Mouse (Mus musculus) lung, embryonic 15.5 days (tissue): ENCODE results near the gene Hbp1. TPM values are rescaled to one million over a fixed set of nuclear protein-coding genes. Genes with fewer than 3 reads are reported as not detected.

Experiments used
- ATAC-seq: fragments of 200-750 bp; cut with Nextera tagmentation; 2 replicates; pipeline ENCODE4 v1.8.0; 2017; ENCODE audit warnings: moderate number of reproducible peaks, borderline replicate concordance; ENCODE audit not compliant: low FRiP score, low TSS enrichment; ENCODE audit errors: extremely low read depth
- H3K27ac ChIP-seq: fragments of 300-500 bp; sonication (generic); 2 replicates; pipeline ENCODE4 v1.5.1; 2015; ENCODE audit warnings: moderate library complexity, mild to moderate bottlenecking, inconsistent platforms
- H3K27me3 ChIP-seq: fragments of 300-500 bp; sonication (generic); 2 replicates; pipeline ENCODE4 v1.6.1; 2015; ENCODE audit warnings: inconsistent platforms
- H3K36me3 ChIP-seq: fragments of 300-500 bp; sonication (generic); 2 replicates; pipeline ENCODE4 v1.6.1; 2015; ENCODE audit warnings: inconsistent platforms
- H3K4me1 ChIP-seq: fragments of 300-500 bp; sonication (generic); 2 replicates; pipeline ENCODE4 v1.6.1; 2015; ENCODE audit warnings: inconsistent platforms
- H3K4me2 ChIP-seq: fragments of 300-500 bp; sonication (generic); 2 replicates; pipeline ENCODE4 v1.6.1; 2015; ENCODE audit warnings: inconsistent platforms, mild to moderate bottlenecking, moderate library complexity
- H3K4me3 ChIP-seq: fragments of 300-500 bp; sonication (generic); 2 replicates; pipeline ENCODE4 v1.5.1; 2015; ENCODE audit warnings: mild to moderate bottlenecking, inconsistent platforms
- H3K9ac ChIP-seq: fragments of 300-500 bp; sonication (generic); 2 replicates; pipeline ENCODE4 v1.6.1; 2015; ENCODE audit warnings: inconsistent platforms
- H3K9me3 ChIP-seq: fragments of 300-500 bp; sonication (generic); 2 replicates; pipeline ENCODE4 v1.6.1; 2016; ENCODE audit warnings: inconsistent platforms
- WGBS: fragments of 180-500 bp; shearing (Covaris S2); methylation state at CpG from one replicate; pipeline ENCODE4 v1.1.7; 2015; 5-methylcytosine and 5-hydroxymethylcytosine counted together
- polyA plus RNA-seq: library from polyadenylated mRNA; unstranded; fragments of >200 nt; fragmentation: Nextera tagmentation; extraction: Ambion mirVana; gene quantifications from 2 replicates; pipeline ENCODE4 v1.2.1, GENCODE M21; 2015

The Hbp1 gene
- polyA plus RNA-seq, 1 experiment from 2014 or later: 133 TPM

DNA sequence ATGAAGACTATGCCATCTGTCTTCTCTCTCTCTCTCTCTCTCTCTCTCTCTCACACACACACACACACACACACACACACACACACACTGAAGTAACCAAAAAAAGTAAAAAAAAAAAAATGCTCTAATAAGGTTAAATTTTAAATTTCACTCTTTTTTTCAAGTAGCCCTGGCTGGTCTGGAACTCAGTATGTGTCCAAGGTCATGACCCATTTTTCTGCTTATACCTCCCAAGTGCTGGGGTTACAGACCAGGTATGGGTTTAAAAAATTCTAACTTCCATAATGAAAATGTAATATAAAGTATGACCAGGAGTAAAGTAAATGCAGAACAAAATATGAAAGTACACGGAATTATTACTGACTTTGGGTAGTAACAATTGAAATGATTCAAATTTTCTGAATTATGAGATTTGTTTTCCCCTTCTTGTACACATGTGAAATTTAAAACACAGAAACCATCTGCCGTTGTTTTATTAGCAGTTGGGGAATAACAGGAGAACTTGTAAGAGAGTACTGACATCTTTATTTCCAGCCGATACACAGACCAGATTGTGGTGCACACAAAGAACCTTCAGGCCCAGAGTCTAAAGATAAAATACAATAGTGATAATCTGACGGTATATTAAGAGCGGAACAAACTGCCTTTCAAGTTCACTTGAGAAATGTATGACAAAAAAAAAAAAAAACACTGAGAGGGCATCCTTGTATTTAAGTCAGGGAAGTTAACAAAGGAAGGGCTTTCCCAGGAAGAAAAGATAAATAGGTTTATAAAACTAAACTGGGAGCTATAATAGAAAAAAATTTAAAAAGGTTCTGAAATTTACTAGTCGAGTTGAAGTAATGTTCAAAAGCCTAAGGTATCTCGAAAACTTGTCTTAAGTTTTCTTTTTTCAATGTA lies 2.0 kb downstream of the Hbp1 start:
- Histone ChIP-seq H3K4me3 (peak overlapping the region; percentile 85), H3K27me3 (no peaks in the 10 kb centered on the region), H3K27ac (peak overlapping the region; percentile 99), H3K36me3 (peaks cover 6% of the 10 kb centered on the region; the same call in 1 of the 2 replicates), H3K9me3 (no peaks in the 10 kb centered on the region), H3K4me2 (peak overlapping the region; percentile 55), H3K4me1 (0 out of 2 replicates have a peak, but pooled peaks cover 2% of the 10 kb centered on the region), H3K9ac (peak overlapping the region; percentile 85)
- no peak for ATAC-seq
- 20% methylated on average over 7 of the region's 7 CpGs for WGBS

DNA sequence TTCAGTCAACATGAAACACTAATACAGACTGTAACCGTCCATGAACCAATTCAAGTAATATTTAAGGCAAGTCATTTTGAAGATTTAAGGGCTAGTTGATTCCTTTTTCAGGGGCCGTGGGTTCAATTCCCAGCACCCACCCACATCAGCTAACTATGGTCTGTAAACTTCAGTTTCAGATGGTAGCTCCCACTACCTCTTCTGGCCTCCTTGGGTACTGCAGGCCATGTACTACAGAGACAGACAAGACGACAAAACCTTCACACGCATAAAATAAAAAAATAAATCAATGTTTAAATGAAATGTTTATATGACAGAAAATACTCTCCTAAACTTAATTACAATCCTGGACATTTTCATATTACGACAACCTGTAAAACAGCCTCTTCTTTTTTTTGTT lies 2.9 kb downstream of the Hbp1 start:
- Histone ChIP-seq H3K4me2 (no peak overlapping the region), H3K27me3 (no peaks in the 10 kb centered on the region), H3K36me3 (peaks cover 13% of the 10 kb centered on the region), H3K4me3 (no peak overlapping the region), H3K9me3 (no peaks in the 10 kb centered on the region), H3K27ac (no peak overlapping the region), H3K4me1 (0 out of 2 replicates have a peak, but pooled peaks cover 2% of the 10 kb centered on the region), H3K9ac (no peak overlapping the region)
- no peak for ATAC-seq
- 87% methylated on average over 5 of the region's 5 CpGs for WGBS

DNA sequence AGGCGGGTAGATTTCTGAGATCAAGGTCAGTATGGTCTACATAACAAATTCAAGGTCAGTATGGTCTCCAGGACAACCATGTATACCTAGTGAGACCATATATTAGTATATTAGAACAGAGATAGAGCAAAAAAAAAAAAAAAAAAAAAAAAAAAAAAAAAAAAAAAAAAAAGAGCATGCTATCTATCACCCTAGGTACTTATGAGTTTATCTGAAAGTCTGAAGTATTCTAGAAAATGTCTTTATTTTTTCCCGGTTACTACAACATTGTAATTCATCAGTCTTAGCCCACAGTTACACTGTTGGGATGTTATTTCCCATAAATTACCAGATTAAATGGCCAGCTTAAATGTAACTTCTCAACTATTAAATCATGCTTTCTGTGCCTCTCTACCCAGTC lies 5.9 kb downstream of the Hbp1 start:
- Histone ChIP-seq H3K36me3 (peaks cover 30% of the 10 kb centered on the region), H3K9me3 (no peaks in the 10 kb centered on the region), H3K9ac (no peak overlapping the region), H3K27me3 (no peaks in the 10 kb centered on the region), H3K4me1 (0 out of 2 replicates have a peak, but pooled peaks cover 2% of the 10 kb centered on the region), H3K4me3 (no peak overlapping the region), H3K4me2 (no peak overlapping the region), H3K27ac (no peak overlapping the region)
- ATAC-seq: no peak
- WGBS: 86% methylated on average over 2 of the region's 2 CpGs

DNA sequence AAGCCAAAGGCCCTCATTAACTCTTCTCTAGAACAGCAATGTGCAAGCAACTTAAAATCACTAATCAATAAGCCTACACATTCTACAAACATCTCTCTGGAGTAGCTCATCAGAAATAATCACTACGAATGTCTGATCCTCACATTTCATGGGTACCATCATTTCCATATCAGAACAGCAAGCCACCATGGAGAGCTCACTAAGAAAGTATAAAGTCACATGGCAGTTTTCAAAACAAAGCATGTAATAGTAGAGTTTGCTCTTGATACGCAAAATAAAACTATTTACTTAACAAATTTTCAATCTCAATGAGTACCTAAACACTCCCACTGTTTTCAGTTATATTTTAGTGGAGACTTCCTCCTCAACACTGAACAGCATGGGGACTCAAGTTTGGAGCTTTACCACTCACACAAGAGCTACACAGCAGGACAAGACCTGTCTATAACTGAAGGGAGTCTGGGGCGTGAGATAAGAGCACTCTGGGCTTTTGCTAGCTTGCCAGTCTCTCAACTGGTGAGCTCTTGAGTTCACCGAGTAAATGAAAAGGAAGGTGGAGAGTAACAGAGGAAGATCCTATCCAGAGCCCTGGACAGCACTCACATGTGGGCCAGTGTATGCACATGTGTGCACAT lies 7.2 kb downstream of the Hbp1 start:
- no peaks in the 10 kb centered on the region for H3K4me1 ChIP-seq
- no peak overlapping the region for H3K9ac ChIP-seq
- H3K4me3 ChIP-seq: no peak overlapping the region
- no peaks in the 10 kb centered on the region for H3K27me3 ChIP-seq
- no peak overlapping the region for H3K27ac ChIP-seq
- ATAC-seq: no peak
- H3K4me2 ChIP-seq: no peak overlapping the region
- 80% methylated on average over 4 of the region's 4 CpGs for WGBS
- no peaks in the 10 kb centered on the region for H3K9me3 ChIP-seq
- H3K36me3 ChIP-seq: peaks cover 43% of the 10 kb centered on the region

DNA sequence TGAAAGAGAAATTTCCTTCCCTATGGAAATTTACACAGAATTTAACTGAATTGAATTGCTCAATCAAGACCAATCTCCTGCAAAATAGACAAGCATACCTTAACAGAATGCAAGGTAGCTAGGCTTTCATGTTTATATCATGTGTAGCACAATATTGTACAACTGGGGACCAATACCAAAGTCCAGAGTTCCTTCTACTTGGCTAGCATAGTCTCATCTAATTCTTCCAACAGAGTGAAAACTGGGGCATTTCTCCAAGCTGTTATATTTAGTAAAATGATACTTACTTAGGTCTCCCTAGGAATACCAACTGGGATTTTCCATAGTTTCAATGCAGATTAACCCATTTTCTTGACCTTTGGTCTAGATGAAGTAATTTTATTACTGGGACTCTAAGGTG lies 11.3 kb downstream of the Hbp1 start:
- Histone ChIP-seq H3K36me3 (peaks cover 77% of the 10 kb centered on the region), H3K4me1 (no peaks in the 10 kb centered on the region), H3K4me3 (no peak overlapping the region), H3K9me3 (no peaks in the 10 kb centered on the region), H3K27ac (no peak overlapping the region), H3K9ac (no peak overlapping the region), H3K27me3 (no peaks in the 10 kb centered on the region), H3K4me2 (no peak overlapping the region)
- ATAC-seq: no peak

DNA sequence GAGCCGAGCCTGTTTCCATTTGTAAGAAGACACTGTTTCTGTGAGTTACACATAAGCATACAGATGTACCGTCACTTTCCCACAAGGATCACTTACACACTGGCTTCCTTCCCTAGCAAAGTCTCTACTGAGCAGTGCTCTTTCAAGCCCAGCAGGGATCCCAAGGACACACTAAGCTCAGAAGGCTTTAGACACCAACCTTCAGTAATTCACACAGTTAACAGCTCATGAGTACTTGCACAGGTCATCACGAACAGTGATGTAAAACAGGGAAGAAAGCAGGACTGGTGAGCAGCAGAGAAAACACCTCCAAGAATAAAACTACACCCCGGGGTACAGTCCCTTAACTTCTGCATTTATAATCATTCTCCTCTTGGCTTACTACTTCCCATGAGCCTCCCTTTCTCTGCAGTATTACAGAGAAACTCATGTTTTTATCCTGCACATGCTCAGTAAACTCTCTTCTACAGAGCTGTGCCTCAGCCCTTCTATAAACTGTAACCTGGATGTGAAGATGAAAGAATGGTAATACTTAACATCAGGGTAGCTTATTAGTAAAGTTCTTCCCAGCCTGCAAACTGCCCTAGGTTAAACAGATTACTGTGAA lies 11.8 kb downstream of the Hbp1 start:
- H3K27ac ChIP-seq: no peak overlapping the region
- H3K9me3 ChIP-seq: no peaks in the 10 kb centered on the region
- no peak overlapping the region for H3K9ac ChIP-seq
- ATAC-seq: no peak
- WGBS: 91% methylated on average over 4 of the region's 4 CpGs
- H3K36me3 ChIP-seq: peaks cover 77% of the 10 kb centered on the region
- H3K4me1 ChIP-seq: no peaks in the 10 kb centered on the region
- no peak overlapping the region for H3K4me3 ChIP-seq
- no peak overlapping the region for H3K4me2 ChIP-seq
- no peaks in the 10 kb centered on the region for H3K27me3 ChIP-seq

DNA sequence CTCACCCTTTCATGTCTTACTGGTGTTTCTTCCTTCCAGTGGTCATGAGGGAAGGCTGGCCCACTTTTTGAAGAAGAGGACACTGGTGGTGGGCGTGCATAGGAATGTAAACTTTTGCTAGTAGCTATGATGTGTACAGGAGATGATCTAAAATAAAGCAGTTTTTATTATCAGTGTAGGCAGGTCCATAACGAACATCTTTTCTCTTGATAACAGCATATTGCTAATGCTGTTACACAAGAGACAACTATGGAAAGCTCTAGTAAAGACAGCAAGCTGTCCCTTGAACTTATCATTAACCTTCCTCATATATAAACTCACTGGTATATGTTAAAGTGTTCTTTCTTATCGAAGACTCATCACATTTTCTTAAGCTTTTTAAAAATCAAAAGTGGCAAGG lies 12.7 kb downstream of the Hbp1 start:
- Histone ChIP-seq H3K4me1 (no peaks in the 10 kb centered on the region), H3K27me3 (no peaks in the 10 kb centered on the region), H3K9me3 (no peaks in the 10 kb centered on the region), H3K36me3 (peaks cover 76% of the 10 kb centered on the region), H3K9ac (no peak overlapping the region), H3K4me3 (no peak overlapping the region), H3K27ac (no peak overlapping the region), H3K4me2 (no peak overlapping the region)
- WGBS: 83% methylated on average over 3 of the region's 3 CpGs
- no peak for ATAC-seq

DNA sequence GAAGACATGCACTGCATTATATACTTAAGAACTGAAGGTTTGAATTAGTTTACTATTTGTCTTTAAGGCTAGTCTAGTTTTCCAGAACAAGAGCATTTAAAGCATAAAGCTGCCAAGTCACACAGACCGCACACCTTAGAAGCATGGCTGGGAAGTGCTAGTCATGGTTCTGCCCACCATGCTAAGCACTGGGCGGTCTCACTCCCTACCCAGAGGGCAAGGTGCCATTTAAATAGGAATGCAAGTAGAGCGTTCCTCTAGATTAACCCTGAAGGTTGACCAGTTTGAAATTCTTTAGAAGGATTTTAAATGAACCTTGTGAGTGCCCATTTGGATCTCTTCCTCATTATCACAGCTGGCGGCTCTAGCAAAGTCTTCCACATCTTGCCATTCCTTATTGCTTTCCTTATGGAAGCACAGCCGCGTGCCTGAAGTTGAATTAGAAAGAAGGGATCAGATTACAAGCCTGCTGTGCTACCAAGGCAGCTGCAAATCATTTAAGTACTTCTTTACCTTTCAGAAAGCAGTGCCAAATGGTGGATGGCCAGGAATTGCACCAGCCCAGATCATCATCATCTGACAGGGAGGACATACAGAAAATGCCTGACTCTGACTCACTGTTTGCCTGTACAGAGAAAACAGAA lies 13.6 kb downstream of the Hbp1 start:
- no peak overlapping the region for H3K4me3 ChIP-seq
- 54% methylated on average over 6 of the region's 6 CpGs for WGBS
- no peak overlapping the region for H3K4me2 ChIP-seq
- no peaks in the 10 kb centered on the region for H3K9me3 ChIP-seq
- H3K9ac ChIP-seq: no peak overlapping the region
- H3K4me1 ChIP-seq: no peaks in the 10 kb centered on the region
- H3K27ac ChIP-seq: no peak overlapping the region
- no peaks in the 10 kb centered on the region for H3K27me3 ChIP-seq
- ATAC-seq: no peak
- peaks cover 80% of the 10 kb centered on the region for H3K36me3 ChIP-seq

DNA sequence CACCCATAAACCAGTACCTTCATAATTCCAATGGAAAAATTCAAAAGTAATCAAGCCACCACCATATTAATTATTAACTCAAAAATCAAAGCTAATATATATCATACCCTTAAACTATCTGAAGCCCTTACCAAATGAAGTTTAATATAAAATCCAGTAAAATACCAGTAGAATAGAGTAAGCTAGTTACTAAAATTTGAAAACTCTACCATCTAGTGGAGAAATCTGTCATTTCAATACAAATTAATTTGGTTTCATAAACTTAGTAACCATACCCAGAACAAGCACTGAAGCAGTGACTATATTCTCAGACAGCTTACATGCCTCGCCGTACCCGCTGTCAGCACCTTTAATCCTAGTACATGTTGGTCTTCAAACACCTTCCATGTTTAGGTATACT lies 18.5 kb downstream of the Hbp1 start:
- WGBS: 94% methylated on average over 3 of the region's 3 CpGs
- Histone ChIP-seq H3K36me3 (peaks cover 76% of the 10 kb centered on the region), H3K4me1 (peaks cover 2% of the 10 kb centered on the region; the same call in 1 of the 2 replicates), H3K9me3 (no peaks in the 10 kb centered on the region), H3K27me3 (no peaks in the 10 kb centered on the region), H3K4me3 (no peak overlapping the region), H3K9ac (no peak overlapping the region), H3K27ac (no peak overlapping the region), H3K4me2 (no peak overlapping the region)
- no peak for ATAC-seq

DNA sequence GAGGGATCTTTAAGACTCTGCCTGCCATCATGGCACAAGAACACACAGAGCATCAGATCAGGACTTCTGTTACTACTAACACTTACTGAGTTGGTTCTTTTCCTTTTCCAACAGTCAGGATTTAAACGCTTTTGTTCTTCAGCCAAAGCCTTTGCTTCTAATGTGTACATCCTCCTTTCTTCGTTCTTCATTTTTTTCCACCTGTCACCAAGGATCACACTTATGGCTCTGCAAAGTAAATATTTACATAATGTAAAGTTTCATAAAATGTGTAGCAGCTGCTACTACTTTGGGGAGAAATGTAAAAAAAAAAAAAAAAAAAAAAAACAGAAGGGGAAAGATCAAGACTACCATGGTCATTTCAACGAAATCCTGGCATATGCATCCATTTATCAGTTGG lies 21.8 kb downstream of the Hbp1 start:
- Histone ChIP-seq H3K4me3 (no peak overlapping the region), H3K36me3 (peaks cover 78% of the 10 kb centered on the region), H3K27me3 (no peaks in the 10 kb centered on the region), H3K4me2 (no peak overlapping the region), H3K9me3 (no peaks in the 10 kb centered on the region), H3K27ac (no peak overlapping the region), H3K9ac (no peak overlapping the region), H3K4me1 (peaks cover 2% of the 10 kb centered on the region; the same call in 1 of the 2 replicates)
- WGBS: 24% methylated on average over 3 of the region's 3 CpGs
- ATAC-seq: peak; percentile 23; the same call in 1 of the 2 replicates

DNA sequence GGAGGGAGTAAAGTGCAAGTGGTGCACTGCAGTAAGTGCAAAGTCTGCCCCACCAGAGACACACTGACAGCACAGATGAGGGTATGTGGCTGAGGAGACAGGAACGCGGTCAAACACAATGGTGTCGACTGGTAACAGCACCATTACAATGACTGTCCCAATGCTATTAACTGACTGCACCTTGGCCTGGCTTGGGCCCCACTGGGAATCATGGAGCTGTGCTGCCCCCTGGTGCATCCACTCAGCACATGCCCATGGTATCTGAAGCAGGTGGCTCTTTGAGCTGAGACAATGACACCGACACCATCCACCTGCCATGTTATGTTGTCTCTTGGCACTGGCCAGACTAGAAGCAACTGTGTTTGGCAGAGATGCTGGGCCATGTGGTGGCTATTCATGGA lies 23.7 kb downstream of the Hbp1 start:
- peaks cover 2% of the 10 kb centered on the region; the same call in 1 of the 2 replicates for H3K4me1 ChIP-seq
- H3K27me3 ChIP-seq: no peaks in the 10 kb centered on the region
- peak; percentile 49; the same call in 1 of the 2 replicates for ATAC-seq
- H3K36me3 ChIP-seq: peaks cover 64% of the 10 kb centered on the region
- H3K9ac ChIP-seq: no peak overlapping the region
- H3K4me3 ChIP-seq: no peak overlapping the region
- no peaks in the 10 kb centered on the region for H3K9me3 ChIP-seq
- H3K27ac ChIP-seq: no peak overlapping the region
- 65% methylated on average over 4 of the region's 4 CpGs for WGBS
- H3K4me2 ChIP-seq: no peak overlapping the region
